Mouse (Mus musculus) CH12.LX (cell line): ENCODE data around the gene Efs.

ENCODE experiments used
- CTCF ChIP-seq, 2 experiments: IDR thresholded peaks in 1 of 2; conservative IDR thresholded peaks in 1 of 2; 2 replicates each; pipeline ENCODE4 v1.5.1; 2011 to 2012; ENCODE audit warnings: low read depth in 2 of 2, low read length in 2 of 2, improper control_type of control experiment in 1 of 2, inconsistent platforms in 1 of 2, mild to moderate bottlenecking in 1 of 2, moderate library complexity in 1 of 2
- E2F4 ChIP-seq: IDR thresholded peaks from 2 replicates; pipeline ENCODE4 v1.6.1; 2011; ENCODE audit warnings: low read depth, low read length, improper control_type of control experiment; ENCODE audit not compliant: insufficient replicate concordance
- EP300 ChIP-seq: IDR thresholded peaks from 2 replicates; pipeline ENCODE4 v1.6.1; 2011; ENCODE audit warnings: low read length, improper control_type of control experiment
- ETS1 ChIP-seq: conservative IDR thresholded peaks from 2 replicates; pipeline ENCODE4 v1.6.1; 2012; ENCODE audit warnings: low read depth, mild to moderate bottlenecking, inconsistent platforms, low read length, improper control_type of control experiment, moderate library complexity
- MXI1 ChIP-seq: IDR thresholded peaks from 2 replicates; pipeline ENCODE4 v1.6.1; 2011; ENCODE audit warnings: mild to moderate bottlenecking, low read depth, low read length, improper control_type of control experiment
- POLR2A ChIP-seq: IDR thresholded peaks from 2 replicates; pipeline ENCODE4 v1.6.1; 2011; ENCODE audit warnings: low read depth, mild to moderate bottlenecking, improper control_type of control experiment, low read length
- USF1 ChIP-seq: IDR thresholded peaks from 2 replicates; pipeline ENCODE4 v1.6.1; 2014; ENCODE audit warnings: low read depth, mild to moderate bottlenecking, inconsistent platforms, low read length, improper control_type of control experiment
- USF2 ChIP-seq: conservative IDR thresholded peaks from 2 replicates; pipeline ENCODE4 v1.6.1; 2011; ENCODE audit warnings: low read depth, low read length, improper control_type of control experiment
- ZKSCAN1 ChIP-seq: IDR thresholded peaks from 2 replicates; pipeline ENCODE4 v1.6.1; 2012; ENCODE audit warnings: low read depth, inconsistent platforms, low read length, improper control_type of control experiment, borderline replicate concordance
- ZMIZ1 ChIP-seq: IDR thresholded peaks from 2 replicates; pipeline ENCODE4 v1.6.1; 2012; ENCODE audit warnings: low read depth, mild to moderate bottlenecking, inconsistent platforms, low read length, improper control_type of control experiment

- TF ChIP-seq ZMIZ1 (no peak), MXI1 (no peak), USF1 (no peak), USF2 (no peak), POLR2A (no peak), ETS1 (no peak), CTCF (conservative IDR thresholded peaks at IDR 0.05 in 1 of 2, IDR thresholded peaks at IDR 0.05 in 1 of 2; ENCODE audit: low read depth in 2 of 2, low read length in 2 of 2) (no peak), E2F4 (no peak), EP300 (no peak), ZKSCAN1 (no peak)
These were observed 11.6 kb upstream of the Efs start for GRCm38 (mm10) chr14:54937361-54938182.
